Mouse (Mus musculus): Measurements from ENCODE around the gene Klra10. TPM values are rescaled to one million over a fixed set of nuclear protein-coding genes. Genes with fewer than 3 reads are reported as not detected.
"Not testable (repeated sequence)": the region's sequence is repeated elsewhere in the genome, so short reads cannot be mapped to it uniquely, and the experiment has no call there.

The Klra10 gene
- polyA plus RNA-seq (2016; fragmentation: Nextera tagmentation; extraction: Ambion mirVana): not detected in 2 replicates

DNA sequence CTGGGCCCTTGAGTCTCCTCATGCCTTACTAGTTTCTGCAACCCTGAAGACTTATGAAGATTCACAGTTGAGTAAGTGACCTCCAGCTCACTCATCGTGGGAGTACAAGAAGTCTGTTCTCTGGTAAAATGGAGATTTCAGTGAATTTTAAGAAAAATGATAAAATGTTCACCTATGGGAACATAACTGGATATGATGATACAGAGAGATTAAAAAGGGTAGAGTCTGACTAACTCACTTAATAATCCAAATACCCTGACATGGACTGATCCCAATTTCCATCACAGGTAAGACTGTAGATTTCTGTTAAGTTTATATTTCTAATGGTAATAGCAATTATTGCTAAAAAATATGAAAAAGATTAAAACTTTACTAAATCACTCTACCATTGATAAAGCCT lies at the start of gene Klra10:
Gene Klra10, minus strand, starts transcription at position 101 of the 400 bp plus-strand sequence.
- not testable (repeated sequence) for H3K27ac ChIP-seq; H3K27me3 ChIP-seq (replicated peaks); H3K9ac ChIP-seq; ATAC-seq; H3K4me2 ChIP-seq; H3K4me3 ChIP-seq; H3K4me1 ChIP-seq; H3K9me3 ChIP-seq (replicated peaks); H3K36me3 ChIP-seq
- WGBS (ENCODE audit: insufficient replicate concordance): 62% methylated on average over 1 of the region's 1 CpGs

DNA sequence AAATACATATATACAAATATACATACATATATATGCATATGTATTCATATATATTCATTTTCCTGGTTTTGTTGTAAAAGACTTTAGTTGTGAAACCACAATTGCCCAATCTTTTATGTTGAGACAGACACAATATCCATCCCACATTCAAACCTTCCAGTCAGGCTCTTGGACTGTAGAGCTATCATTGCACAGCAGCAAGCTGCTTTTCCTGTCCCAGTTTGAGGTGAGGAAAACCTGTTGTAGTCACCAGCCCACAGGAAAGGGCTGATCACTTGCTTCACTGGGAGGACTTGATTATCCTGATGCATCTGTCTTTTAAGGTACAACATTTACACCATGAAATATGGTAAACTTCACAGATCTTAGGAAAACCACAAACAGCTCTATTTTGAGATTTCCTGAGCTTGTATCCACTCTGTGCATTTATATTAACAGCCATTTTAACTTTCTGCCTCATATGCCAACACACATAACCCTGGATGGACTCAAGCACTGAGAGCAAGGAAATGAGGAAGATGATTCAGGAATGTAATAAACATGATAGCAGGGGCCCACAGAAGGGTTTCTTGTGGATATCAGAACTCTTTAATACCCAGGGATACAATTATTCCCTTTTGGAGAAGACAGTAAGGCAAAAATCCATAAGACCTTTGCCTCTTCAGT lies 6.4 kb upstream of the Klra10 start:
- Histone ChIP-seq H3K4me2 (no peak overlapping the region), H3K4me3 (no peak overlapping the region)

DNA sequence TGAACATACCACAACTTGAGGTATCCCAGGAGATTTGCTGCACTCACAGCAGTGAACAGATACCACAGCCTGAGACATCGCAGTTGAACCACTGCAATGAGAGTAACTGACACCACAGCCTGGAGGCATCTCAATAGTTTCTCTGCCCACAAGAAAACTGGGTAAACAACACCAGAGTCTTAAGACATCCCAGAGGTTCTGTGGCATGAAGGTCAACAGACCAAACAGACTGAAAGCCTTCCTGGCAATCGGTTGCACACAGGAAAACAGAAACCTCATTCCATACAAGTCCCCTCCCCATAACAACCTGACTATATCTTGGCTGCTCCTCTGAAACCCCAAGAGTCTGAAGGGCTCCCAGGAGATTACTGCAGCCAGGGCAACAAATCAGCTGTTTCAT lies 26.4 kb downstream of the Klra10 start:
- WGBS (ENCODE audit: insufficient replicate concordance): 69% methylated on average over 2 of the region's 2 CpGs
- Histone ChIP-seq H3K4me1 (no peaks in the 10 kb centered on the region), H3K27ac (no peak overlapping the region), H3K9me3 (replicated peaks) (0 out of 2 replicates have a peak, but pooled peaks cover 9% of the 10 kb centered on the region), H3K4me2 (no peak overlapping the region), H3K27me3 (replicated peaks) (no peaks in the 10 kb centered on the region), H3K9ac (no peak overlapping the region), H3K36me3 (no peaks in the 10 kb centered on the region), H3K4me3 (no peak overlapping the region)
- ATAC-seq: no peak

More for the DNA sequence above, 6.4 kb upstream of the Klra10 start:
- Histone ChIP-seq H3K27me3 (replicated peaks) (no peaks in the 10 kb centered on the region), H3K27ac (no peak overlapping the region), H3K9ac (no peak overlapping the region), H3K4me1 (no peaks in the 10 kb centered on the region), H3K36me3 (no peaks in the 10 kb centered on the region), H3K9me3 (replicated peaks) (no peaks in the 10 kb centered on the region)
- ATAC-seq: no peak

DNA sequence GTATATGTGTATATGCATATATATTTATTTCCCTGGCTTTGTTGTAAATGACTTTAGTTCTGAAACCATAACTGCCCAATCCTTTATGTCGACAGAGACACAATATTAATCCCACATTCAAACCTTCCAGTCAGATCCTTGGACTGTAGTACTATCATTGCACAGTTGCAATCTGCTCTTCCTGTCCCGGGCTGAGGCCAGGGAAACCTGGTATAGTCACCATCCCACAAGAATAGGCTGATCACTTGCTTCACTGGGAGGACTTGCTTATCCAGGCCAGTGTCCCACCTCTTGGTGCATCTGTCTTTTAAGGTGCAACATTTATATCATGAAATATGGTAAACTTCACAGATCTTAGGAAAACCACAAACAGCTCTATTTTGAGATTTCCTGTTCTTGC lies 44.2 kb downstream of the Klra10 start:
- H3K36me3 ChIP-seq: no peaks in the 10 kb centered on the region
- no peaks in the 10 kb centered on the region for H3K27me3 ChIP-seq (replicated peaks)
- H3K9me3 ChIP-seq (replicated peaks): no peaks in the 10 kb centered on the region
- no peak for ATAC-seq
- no peak overlapping the region for H3K4me2 ChIP-seq
- no peak overlapping the region for H3K27ac ChIP-seq
- no peak overlapping the region for H3K4me3 ChIP-seq
- 57% methylated on average over 2 of the region's 2 CpGs for WGBS (ENCODE audit: insufficient replicate concordance)
- H3K9ac ChIP-seq: no peak overlapping the region
- no peaks in the 10 kb centered on the region for H3K4me1 ChIP-seq

DNA sequence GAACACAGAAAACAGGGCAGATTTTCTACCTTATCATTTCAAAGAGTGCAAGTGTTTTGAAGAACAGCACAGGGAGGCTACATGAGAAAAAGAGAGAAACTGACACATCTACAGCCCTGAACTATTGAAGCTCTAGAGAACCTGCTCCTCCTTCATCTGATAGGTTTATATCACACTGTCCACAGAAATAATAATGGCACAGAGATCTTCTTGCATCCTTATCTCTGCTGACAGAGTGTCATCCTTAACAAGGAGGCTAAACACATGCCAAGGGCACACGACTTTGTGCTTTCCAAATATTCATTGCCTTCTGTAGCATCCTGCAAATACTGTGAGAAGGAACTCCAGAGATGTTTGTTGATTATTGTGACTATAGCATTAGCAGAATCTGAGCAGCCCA lies 45.1 kb downstream of the Klra10 start:
- H3K9me3 ChIP-seq (replicated peaks): no peaks in the 10 kb centered on the region
- no peak for ATAC-seq
- H3K4me1 ChIP-seq: no peaks in the 10 kb centered on the region
- H3K36me3 ChIP-seq: no peaks in the 10 kb centered on the region
- H3K4me3 ChIP-seq: no peak overlapping the region
- no peak overlapping the region for H3K4me2 ChIP-seq
- no peaks in the 10 kb centered on the region for H3K27me3 ChIP-seq (replicated peaks)
- H3K27ac ChIP-seq: no peak overlapping the region
- 29% methylated on average over 1 of the region's 1 CpGs for whole genome bisulfite sequencing (ENCODE audit: insufficient replicate concordance)
- H3K9ac ChIP-seq: no peak overlapping the region

DNA sequence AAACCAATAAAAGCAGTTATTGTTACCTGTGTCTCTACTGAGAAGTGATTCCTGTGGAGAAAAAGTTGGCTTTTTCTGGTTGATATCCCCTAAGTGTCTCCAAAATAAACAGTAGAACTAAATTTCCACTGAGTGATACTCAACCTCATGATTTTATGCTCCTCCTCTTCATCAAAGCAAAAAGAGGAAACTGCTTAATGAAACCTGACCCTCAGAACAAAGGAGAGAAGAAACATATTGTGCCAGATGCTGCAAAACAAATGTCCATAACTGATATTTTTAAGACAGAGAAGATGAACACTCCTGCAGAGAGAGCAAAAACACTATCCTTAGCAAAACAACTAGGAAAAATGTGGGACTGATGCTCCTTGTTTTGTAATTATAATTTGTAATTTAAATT lies 48.5 kb downstream of the Klra10 start, which contains the start of gene Klra7:
Gene Klra7, minus strand, starts transcription at position 101 of the 400 bp plus-strand sequence.
- no peaks in the 10 kb centered on the region for H3K4me1 ChIP-seq
- no peaks in the 10 kb centered on the region for H3K27me3 ChIP-seq (replicated peaks)
- H3K9me3 ChIP-seq (replicated peaks): no peaks in the 10 kb centered on the region
- H3K36me3 ChIP-seq: no peaks in the 10 kb centered on the region
- H3K4me3 ChIP-seq: no peak within 1 kb of the TSS
- no peak for ATAC-seq
- no peak within 1 kb of the TSS for H3K27ac ChIP-seq
- no peak within 1 kb of the TSS for H3K9ac ChIP-seq
- H3K4me2 ChIP-seq: no peak within 1 kb of the TSS

Other genes starting within 250 kb of the Klra10 start
- gene Klra4, start 214.7 kb downstream of the Klra10 start, polyA plus RNA-seq (2016; fragmentation: Nextera tagmentation; extraction: Ambion mirVana): not detected in 2 replicates
- gene Klra8, start 152.0 kb downstream of the Klra10 start, polyA plus RNA-seq (2016; fragmentation: Nextera tagmentation; extraction: Ambion mirVana): not detected in 2 replicates
- not detected in 2 replicates for gene Klra9, start 88.8 kb downstream of the Klra10 start, polyA plus RNA-seq (2016; fragmentation: Nextera tagmentation; extraction: Ambion mirVana)
- not detected in 2 replicates for gene Klra7, start 48.6 kb downstream of the Klra10 start, polyA plus RNA-seq (2016; fragmentation: Nextera tagmentation; extraction: Ambion mirVana)
- gene Klra3, start 55.6 kb upstream of the Klra10 start, polyA plus RNA-seq (2016; fragmentation: Nextera tagmentation; extraction: Ambion mirVana): not detected in 2 replicates
- not detected in 2 replicates for gene Klra1, start 104.9 kb upstream of the Klra10 start, polyA plus RNA-seq (2016; fragmentation: Nextera tagmentation; extraction: Ambion mirVana)

All from liver, embryonic 12.5 days (tissue).